Mouse (Mus musculus): ENCODE data around the gene Ppp1r16b.
A peak's percentile ranks its signal among the peaks of the same experiment; 100 is the strongest.

The Ppp1r16b gene

DNA sequence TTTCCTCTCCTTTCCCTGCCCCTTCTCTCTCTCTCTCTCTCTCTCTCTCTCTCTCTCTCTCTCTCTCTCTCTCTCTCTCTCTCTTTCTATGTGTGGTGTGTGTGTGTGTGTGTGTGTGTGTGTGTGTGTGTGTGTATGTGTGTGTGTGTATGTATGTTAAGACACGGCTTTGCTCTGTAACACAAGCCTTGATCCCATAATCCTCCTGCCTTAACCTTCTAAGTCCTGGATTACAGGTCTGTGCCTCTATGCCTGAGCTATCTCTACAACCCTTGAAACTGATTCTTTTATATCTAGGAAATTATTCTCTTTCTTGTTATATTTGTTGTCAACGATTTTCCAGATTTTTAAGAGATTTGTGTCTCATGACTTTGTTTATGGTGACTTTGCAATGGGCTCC lies 95.0 kb downstream of the Ppp1r16b start:
- no peak for DNase-seq (ENCODE audit: extremely low spot score, low read depth, low spot score)

DNA sequence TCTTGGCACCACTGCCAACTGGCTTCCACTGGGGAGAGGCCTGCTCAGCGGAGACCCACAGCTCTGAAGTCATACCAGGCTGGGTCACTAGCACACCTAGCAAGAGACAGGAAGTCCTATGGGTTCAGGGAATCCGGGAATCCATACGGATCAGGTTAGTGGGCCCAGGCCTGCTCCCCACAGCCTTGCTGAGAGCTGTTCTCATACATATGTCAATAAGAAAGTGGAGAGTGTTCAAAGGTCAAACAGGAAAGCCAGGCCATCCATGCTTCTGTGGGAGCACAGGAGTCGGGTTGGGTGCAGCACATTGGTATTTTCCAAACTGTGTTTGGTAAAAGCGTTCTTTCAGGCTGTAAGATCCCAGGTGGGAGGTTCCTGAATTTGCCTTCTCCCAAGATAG lies 97.1 kb downstream of the Ppp1r16b start:
- no peak for DNase-seq (ENCODE audit: extremely low spot score, low read depth, low spot score)

DNA sequence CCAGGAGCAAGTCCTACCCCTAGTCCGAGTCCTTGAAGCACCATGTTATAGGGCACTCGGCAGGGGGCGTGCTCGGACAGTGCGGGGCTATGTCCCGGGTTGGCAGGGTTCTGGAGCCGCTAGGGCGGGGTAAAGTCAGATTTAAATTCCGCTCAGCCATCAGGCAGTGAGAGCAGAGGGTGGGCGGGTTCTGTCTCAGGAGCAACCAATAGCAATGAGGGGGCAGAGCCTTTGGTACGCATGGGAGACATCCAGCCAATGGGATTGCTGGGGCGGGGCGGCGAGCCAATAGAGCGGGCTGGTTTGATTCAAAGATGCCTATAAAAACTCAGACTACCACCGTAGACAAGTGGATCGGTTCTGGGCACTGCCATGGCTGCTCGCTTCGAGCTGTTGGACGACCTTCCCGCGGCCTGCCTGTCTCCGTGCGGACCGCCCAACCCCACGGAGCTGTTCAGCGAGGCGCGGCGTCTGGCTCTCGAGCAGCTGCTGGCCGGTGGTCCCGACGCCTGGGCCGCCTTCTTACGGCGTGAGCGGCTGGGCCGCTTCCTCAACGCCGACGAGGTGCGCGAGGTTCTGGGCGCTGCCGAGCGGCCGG lies 102.6 kb downstream of the Ppp1r16b start, which contains the start of gene Fam83d:
Gene Fam83d (plus strand): TSS at position 352 of the 598 bp plus-strand sequence.
- DNase-seq (ENCODE audit: extremely low spot score, low read depth, low spot score), result peak; percentile 89

DNA sequence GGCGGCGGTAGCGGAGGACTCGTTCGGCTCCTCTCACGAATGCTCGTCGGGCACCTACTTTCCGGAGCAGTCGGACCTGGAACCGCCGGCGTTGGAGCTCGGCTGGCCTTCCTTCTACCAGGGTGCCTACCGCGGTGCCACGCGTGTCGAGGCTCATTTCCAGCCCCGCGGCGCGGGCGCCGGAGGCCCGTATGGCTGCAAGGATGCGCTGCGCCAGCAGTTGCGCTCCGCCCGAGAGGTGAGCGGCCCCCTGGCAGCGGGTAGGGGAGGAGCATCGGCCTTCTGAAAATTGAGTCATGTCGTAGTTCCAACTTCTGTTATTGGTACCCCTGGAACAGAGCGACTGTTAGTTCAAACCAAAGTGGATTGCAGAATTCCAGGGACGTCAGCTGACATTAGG lies 103.2 kb downstream of the Ppp1r16b start:
- DNase-seq (ENCODE audit: extremely low spot score, low read depth, low spot score), result no peak

DNA sequence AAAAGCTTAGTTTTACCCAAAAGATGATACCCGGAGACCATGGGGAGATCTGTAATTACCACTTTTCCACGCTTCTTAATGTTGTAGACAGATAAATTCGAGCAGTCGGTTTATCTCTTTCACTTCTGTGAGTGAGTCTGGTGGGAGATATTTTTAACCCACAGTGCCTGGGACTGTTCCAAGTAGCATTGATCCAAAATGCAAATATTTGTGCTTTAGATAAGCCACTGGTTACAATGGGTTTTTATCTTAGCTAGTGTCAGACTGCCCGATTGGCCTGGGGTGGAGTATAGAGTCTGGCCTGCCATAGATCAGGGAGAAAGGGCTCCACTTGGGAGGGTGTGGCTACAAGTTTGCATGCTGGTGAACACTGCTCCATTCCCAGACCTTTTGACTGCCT lies 103.6 kb downstream of the Ppp1r16b start:
- no peak for DNase-seq (ENCODE audit: extremely low spot score, low read depth, low spot score)

DNA sequence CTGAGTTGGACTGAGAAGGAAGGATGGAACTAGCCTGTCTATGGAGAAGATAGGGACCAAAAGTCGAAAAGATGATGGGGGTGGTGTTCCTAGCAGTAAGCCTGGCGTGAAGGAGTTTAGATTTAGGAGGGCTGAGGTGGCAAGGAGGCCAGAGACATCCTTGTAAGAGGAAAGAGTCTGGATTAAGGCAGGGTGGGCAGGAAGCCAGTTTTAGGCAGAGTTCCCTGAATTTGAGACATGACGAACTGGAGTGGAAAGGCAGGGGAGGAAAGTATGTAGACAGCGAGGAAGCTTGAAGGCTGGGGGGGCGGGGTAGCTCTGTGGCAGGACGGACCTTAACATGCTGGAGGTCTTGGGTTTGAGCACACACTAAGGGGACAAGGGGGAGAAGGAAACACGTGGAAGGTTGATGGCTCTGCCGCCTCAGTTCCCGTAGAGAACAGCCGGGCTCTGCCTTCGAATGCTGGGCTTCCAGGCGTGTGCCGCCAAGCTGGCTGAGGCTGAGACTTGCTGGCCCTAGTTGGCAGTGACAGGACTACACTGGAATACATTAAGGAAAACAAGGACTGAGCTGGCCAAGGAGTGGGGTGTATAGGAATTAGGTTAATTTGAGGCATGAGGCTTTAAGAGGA lies 105.0 kb downstream of the Ppp1r16b start:
- DNase-seq (ENCODE audit: extremely low spot score, low read depth, low spot score), result no peak

DNA sequence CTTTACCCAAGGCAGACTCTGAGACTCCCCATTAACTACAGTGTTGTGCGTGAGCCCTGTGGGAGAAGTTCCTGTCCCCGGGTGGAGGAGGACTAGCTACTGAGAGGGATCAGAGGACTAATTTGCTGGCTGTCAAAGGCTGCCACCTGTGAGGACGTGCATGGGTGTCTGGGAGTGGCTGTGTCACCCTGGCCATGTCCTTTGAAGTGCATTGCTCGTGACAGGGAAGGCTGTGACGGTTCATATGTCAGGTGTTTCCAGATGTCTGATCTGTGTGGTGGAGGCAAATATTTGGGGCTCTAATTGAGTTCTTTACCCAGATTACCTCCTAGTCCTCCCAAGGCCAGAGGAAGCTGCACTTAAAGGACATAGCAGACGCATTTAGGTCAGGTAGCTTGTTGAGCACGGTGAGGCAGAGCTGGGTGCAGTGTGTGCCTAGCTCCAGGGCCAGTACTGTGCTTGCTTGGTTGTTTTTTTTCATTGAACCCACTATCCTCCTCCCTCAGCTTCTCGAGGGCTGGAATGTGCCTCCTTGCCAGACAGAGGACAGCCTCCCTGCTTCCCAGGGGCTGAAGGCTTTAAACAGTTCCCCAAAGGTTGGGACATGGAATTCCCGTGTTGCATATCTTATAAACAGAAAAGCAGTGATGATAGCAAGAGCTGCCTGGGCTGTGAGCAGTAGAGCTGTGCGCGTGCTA lies 106.0 kb downstream of the Ppp1r16b start:
- DNase-seq (ENCODE audit: extremely low spot score, low read depth, low spot score), result no peak

DNA sequence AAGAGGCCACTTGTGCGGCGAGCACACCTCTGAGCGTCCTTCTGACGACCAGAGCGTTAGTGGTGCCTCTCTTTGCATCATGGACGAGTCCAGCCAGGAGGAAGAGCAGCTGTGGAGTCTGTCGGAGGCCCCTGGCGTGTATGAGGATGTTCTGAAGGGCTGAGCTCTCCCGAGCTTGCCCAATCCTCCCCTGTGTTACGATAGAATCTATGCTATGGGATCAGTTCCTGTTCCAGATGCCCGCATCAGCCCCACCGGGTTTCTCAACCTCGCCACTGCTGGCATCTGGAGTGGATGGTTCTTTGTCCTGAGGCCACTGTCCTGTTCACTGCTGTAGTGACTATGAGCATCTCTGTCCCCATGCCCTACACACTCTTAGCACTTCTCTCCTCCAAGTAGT lies 107.6 kb downstream of the Ppp1r16b start:
- DNase-seq (ENCODE audit: extremely low spot score, low read depth, low spot score), result no peak

DNA sequence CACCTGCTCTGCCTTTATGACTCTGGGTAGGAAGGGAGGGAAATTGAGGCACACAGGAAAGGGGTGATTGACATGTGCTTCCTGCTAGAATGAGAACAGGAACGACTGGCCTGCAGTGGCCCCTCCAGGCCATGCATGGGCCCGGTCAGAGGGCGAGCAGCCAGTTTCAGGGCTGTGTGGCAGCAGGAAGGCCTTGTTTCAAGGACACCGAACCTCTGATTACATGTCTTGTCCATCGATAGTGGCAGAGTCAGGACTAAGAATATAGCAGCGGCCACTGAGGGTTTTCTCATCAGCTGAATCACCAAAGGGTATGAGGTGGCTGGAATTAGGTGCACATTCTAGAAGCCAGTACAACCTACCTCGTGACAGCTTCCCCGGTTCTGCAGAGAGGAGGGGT lies 109.7 kb downstream of the Ppp1r16b start:
- DNase-seq (ENCODE audit: extremely low spot score, low read depth, low spot score), result no peak

DNA sequence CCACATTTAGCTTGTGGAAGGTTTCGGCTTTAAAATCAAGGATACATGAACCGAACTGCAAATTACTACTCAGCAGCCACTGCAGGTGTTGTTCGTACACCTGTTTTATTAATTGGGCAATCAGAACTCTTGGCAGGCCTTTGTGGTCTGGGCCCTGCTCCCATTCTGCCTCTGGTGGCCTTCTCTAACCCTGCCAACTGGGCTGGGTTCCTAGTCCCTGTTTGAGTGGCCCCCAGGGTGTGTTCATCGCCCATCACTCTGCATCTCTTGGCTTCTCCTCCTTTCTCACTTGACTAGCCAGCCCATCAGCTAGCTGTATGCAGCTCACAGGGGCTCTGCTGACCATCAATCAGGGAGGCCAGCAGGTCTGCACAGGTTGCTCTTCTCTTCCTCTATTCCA lies 111.5 kb downstream of the Ppp1r16b start:
- DNase-seq (ENCODE audit: extremely low spot score, low read depth, low spot score), result no peak

DNA sequence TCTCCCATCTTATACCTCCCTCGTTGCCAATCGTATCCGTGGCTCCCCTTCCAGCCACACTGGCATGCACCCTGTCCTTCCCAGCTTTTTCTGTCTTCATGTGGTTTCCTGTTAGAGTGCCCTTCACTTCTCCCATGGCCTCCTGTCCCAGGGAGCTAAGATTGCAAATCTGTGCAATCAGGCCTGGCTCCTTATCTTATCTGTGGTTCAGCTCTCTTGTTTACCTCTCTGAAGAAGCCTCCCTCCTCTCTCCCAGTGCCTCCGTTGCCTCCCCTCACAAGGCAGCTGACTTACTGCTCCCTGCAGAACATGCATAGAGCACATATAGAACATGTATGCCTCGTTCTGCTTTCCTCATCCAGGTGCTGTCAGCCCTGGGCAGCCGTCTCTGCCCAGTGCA lies 112.3 kb downstream of the Ppp1r16b start:
- no peak for DNase-seq (ENCODE audit: extremely low spot score, low read depth, low spot score)

DNA sequence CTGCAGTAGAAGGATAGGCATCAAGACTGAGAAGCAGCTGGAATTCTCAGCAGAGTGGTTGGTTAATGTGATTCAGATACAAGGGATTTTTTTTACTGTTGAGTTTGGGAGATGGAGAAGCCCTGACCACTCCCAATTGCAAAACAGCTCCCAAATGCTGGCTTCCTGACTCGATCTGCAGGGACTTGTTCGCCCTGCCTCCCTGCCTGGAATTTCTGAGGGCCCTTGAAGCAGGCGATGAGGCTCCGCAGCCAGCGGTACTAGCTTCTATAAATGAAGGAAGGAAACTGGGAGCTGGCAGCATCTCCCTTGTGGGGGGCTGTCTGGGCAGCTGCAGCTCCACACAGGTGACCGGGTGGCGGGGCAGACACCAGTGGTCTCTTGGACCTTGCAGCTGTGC lies 113.2 kb downstream of the Ppp1r16b start:
- DNase-seq (ENCODE audit: extremely low spot score, low read depth, low spot score), result no peak

DNA sequence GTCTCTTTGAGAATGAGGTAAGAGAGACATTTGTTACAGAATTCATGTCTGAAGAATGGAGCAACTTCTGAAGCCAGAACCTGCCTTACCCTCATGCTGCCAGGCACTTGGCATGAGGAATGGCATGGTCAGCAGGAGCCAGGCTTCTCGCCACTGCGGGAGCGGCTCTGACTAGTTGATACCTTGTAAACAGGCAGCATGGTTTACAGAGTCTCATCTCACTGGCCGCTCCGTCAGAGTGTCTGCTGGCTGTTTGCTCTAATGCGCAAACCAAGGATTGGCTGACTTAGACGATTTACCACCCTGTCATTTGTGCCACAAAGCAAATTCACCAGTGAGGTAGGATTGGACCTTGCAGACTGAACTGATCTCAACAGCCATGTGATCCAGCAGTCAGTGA lies 115.9 kb downstream of the Ppp1r16b start:
- no peak for DNase-seq (ENCODE audit: extremely low spot score, low read depth, low spot score)

DNA sequence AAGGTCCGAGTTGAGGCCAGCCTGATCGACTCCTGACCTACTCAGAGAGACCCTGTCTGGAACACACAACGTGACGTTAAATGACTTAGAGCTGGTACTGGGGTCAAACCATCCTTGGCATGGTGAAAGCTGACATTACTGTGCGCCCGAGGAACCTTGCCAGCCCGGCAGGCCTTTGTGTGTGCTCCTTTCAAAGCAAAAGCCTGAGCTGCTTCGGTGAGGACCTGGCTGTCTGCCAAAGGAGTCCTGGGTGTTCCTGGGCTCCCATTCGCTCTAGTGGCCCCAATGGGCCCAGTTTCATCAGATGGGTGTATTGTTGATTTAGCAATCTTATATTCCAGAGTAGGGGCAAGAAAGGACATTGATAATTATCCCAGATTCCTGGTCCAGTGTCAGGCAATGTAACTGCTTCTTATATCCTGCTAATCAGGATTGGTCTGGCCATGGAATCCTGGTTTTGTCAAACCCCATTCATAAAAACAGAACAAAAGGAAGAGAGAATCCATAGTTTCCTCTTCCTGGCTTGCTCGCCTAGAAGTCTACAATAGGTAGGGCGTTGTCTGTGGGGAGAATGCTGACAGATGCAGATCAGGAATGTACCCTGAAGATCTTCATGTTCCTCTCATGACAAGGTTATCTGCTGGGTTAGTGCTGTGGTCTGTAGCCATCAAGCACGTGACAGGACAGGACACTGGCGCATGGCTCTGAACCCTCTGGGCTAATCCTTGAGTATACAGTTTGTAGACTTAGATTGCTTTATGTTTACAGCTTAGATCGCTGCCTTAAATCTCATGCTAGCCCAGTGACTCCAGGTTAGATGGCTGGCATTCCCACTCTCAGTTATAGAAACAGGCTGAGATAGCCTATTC lies 122.0 kb downstream of the Ppp1r16b start:
- no peak for DNase-seq (ENCODE audit: extremely low spot score, low read depth, low spot score)

DNA sequence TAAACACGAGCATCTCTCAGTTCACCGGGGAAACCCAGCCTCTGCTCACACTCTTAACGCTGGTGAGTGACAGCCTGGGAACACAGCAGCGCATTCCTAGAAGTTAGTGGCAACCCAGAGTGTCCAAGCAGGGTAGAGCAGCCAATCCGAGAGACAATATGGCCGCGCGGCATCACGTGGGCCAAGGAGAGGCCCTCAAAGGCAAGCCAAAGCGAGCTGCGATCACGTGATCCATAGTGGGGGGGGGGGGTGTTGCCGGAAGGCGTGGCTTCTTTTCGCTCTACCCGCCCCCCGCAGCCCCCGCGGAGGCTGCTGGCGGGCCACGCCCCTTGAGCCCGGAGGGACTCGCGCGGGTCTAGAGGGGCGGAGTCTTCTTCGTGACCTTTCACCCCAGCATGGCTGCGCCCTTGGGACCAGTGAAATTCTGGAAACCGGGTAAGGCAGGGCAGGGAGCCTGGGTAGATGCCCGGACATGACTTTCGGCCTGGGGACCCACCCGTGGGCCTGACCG lies 129.4 kb downstream of the Ppp1r16b start, which contains the start of gene Dhx35:
Gene Dhx35 (plus strand): TSS at position 314 of the 511 bp plus-strand sequence.
- DNase-seq (ENCODE audit: extremely low spot score, low read depth, low spot score), result peak; percentile 77

DNA sequence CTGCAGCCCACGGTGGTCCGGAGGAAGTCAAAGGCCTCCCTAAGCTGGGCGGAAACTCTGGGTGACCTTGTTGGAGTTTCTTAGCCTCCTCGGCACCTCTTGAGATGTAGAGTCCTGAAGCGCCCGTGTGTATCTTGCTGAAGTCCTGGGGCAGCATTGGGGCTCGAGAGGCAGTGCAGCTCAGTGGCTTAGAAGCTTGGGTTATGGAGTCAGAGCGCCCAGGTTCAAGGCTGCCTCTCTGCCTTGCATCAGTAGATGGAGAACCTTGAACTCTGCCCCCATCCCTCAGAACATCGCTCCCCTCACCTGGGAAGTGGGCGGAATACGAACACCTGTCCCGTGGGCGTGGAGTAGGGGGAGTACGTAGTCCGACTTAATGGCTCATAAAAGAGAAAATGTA lies 129.8 kb downstream of the Ppp1r16b start:
- DNase-seq (ENCODE audit: extremely low spot score, low read depth, low spot score), result no peak

DNA sequence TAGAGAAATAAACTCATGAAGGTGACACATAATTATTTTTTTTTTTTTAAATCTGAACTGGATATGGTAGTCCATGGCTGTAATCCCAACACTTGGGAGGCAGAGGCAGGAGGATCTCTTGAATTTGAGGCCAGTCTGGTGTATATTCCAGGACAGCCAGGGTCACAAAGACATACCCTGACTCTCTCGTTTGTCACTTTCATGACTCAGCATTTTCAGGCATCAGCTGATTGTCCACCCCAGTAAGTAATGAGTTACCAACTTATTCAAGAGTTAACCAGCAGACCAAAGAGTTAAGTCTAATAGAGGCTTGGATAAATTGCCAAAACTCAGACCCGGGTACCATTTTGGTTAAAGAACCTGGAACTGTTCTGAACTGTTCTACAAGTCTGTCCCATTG lies 130.7 kb downstream of the Ppp1r16b start:
- DNase-seq (ENCODE audit: extremely low spot score, low read depth, low spot score), result no peak

DNA sequence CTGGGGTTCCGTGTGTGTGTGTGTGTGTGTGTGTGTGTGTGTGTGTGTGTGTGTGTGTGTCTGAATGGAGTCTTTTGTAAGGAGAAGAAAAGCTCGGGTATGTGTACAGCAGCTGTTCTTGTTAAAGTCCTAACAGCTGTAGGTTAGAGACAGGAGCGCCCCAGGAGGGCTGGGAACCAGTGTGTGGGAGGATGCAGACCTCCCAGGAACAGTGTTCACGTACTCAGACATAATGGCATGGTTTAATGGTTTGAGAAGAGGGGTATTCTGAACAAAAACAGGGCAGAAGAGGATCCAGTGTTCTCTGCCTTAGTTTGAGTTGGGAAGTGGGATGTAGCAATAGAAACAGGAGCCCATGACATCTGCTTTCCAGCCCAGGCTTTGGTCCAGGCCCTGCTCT lies 134.1 kb downstream of the Ppp1r16b start:
- no peak for DNase-seq (ENCODE audit: extremely low spot score, low read depth, low spot score)

DNA sequence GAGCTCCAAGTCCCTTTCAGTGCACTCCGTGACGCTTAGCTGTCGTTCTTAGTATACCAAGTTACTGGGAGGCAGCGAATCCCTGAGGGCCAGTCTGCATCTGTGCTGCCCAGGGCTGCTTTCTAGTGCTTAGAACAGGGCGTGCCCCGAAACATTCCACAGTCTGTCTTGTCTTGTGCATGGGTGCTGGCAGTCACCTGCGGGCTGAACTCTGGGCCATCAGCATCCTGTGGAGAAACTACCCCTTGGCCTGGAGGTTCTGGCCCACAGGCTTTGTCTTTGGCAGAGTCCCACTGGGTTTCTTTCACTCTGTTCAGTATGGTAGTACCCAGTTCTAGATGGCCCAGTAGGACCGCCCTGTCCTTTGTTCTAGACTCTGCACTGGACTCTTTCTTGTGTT lies 135.6 kb downstream of the Ppp1r16b start:
- no peak for DNase-seq (ENCODE audit: extremely low spot score, low read depth, low spot score)

DNA sequence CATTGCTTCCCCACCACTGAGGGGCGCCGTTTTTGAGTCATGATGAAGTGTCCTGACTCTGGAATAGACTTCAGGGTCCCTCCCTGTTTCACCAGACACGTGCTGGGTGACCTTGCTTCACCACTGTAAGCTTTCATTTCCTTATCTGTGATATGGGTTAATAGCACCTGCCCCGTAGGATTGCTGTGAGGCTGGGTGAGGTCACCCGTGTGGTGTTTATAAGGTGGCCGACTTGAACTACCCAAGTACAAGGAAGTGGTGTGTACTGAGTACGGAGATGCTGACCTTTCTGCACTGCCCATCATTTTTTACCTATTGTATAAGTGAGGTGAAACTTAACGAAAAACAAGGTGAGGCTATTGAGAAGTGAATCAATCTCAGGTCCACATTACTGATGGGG lies 138.4 kb downstream of the Ppp1r16b start:
- no peak for DNase-seq (ENCODE audit: extremely low spot score, low read depth, low spot score)

DNA sequence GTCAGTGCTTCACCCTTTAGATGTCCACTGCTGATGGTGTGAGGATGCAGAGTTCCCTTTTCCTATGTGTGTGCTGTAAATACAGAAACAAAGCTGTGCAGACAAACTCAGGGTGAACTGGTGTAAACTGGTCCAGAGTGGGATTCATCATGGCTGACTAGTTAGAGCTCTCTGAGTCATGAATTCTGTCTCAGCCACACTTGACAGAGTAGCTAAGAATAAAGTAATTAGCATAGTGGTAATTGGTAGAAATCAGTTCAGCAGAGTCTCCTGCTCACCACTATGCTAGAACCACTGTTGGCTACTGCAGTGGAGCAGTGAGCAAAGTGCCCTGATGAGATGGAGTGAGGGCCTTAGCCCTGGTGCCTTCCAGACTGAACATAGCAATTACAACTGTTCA lies 150.5 kb downstream of the Ppp1r16b start:
- DNase-seq (ENCODE audit: extremely low spot score, low read depth, low spot score), result no peak

Data from hindlimb bud, embryonic 11.5 days (tissue).